Mouse (Mus musculus) R1 (cell line): ENCODE data around the gene Efcab9.

Source experiments
- DNase-seq: peaks from one replicate; pipeline ENCODE4 v3.0.0-alpha.2; 2018; ENCODE audit warnings: low read depth, low spot score

Gene Efcab9

DNA sequence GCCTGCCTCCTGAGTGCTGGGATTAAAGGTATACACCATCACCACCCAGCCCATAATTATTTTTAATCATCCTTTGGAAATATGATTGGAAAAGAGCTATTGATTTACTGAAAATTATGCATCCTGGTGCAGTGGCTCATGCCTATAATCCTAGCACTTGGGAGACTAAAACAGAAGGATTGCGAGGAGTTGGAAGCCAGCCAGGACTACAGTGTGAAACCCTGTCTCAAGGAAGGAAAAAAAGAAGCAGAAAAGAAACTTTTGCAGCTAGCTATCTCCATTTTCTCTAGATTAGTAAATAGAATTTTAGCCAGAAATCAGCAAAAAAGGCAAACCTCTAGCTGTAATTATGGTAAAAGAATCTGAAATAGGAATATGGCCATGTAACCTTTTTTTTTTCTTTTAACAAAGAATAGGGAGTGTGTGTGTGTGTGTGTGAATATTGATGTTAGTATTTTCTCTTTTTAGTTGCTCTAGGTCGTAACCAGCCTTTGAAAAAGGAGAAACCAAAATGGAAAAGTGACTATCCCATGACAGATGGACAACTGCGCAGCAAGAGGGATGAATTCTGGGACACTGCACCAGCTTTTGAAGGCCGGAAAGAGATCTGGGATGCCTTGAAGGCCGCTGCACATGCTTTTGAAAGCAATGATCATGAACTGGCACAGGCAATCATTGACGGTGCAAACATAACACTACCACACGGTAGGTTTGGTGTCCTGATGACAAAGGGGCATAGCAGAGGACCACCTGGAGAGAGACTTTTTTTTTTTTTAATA lies 32.9 kb downstream of the Efcab9 start:
- no peak for DNase-seq

GRCm38 (mm10) chr11:32495283-32495682 lies 36.6 kb downstream of the Efcab9 start:
- no peak for DNase-seq

- DNase-seq: no peak
These were observed 38.6 kb downstream of the Efcab9 start for GRCm38 (mm10) chr11:32493312-32493711.

- DNase-seq: no peak
These were observed 40.8 kb downstream of the Efcab9 start for GRCm38 (mm10) chr11:32491079-32491478.

GRCm38 (mm10) chr11:32488808-32489670 lies 42.8 kb downstream of the Efcab9 start:
- no peak for DNase-seq

- no peak for DNase-seq
These were observed 43.5 kb downstream of the Efcab9 start for GRCm38 (mm10) chr11:32488344-32488743.

DNA sequence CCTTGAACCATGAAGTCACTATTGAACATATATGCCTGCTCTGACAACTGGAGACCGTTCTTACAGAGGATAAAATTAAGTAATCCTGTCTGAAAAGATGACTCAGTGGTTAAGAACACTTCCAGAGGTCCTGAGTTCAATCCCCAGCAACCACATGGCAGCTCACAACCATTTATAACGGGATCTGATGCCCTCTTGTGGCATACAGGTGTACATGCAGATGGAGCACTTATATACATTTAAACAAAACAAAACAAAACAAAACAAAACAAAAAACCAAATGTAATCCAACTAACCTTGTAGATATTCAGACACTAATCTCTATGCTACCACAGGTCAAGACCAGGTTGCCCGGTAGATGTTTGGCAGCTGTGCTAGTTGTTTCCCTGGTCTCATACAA lies 44.4 kb downstream of the Efcab9 start:
- peak; percentile 50 for DNase-seq

DNA sequence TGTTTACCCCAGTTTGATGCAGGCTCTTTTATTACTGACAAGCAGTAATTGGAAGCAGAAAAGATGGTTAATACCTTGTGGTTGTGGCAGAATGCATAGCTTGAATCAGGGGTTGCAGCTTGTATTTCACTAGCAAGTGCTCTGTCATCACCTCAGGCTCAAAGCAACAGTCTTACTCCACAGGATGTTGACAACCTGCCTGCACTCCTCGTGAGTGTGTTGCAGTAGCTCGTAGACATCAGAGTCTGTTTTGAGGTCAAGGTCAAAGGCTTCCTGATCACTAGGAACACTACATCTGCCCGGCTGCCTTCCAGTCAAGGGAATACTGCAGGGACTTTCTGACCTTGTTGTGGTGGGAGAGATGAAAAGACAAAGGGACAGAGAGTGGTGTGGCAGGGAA lies 45.3 kb downstream of the Efcab9 start:
- DNase-seq: no peak

GRCm38 (mm10) chr11:32485290-32485689 lies 46.6 kb downstream of the Efcab9 start:
- no peak for DNase-seq

DNA sequence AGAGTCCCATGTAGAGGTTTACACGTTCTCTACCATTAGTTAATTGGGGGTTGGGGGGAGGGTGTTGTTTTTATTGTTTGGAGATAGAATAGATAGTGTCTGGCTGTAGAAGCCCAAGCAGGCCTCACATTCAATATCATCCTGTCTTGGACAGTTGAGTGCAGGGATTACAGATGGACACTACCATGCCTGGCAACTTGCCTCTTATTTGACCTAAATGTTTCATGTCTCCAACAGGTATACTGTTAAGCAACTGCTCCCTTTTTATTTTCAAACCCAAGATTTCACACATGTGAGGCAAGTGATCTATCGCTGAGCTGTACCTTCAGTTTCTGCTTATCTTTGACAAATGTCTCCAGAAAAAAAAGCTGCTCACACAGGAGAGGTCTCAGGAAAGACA lies 50.4 kb downstream of the Efcab9 start:
- DNase-seq: no peak

DNA sequence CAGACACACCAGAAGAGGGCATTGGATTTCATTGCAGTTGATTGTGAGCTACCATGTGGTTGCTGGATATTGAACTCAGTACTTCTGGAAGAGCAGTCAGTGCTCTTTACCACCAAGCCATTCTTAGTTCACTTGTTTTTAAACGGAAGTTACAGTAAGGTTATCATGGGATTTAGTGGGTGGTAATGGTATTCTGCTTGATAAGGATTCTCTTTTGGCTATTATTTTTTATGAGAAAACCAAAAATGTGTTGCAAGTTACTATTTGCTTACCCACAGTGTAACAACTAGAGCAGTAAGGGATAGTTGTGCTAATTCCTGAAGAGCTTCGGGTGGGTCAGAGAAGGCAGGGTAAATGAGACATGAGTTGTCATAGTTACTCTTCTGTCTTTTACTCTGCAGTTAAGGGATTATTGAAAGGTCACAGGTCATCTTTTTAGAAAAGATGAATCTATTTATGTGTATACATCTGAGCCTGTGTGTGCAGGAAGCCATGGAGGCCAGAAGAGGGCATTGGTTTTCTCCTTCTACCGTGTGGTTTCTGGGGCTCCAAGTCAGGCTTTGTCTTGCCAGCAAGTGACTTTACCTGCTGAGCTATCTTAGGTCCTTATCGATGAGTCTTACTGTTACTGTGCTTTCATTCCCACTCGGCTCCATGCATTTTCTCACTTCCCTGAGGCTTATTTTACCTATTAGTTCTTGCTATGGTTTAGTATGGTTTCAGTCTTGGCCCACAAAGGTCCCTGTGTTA lies 56.2 kb downstream of the Efcab9 start:
- peak; percentile 18 for DNase-seq

DNA sequence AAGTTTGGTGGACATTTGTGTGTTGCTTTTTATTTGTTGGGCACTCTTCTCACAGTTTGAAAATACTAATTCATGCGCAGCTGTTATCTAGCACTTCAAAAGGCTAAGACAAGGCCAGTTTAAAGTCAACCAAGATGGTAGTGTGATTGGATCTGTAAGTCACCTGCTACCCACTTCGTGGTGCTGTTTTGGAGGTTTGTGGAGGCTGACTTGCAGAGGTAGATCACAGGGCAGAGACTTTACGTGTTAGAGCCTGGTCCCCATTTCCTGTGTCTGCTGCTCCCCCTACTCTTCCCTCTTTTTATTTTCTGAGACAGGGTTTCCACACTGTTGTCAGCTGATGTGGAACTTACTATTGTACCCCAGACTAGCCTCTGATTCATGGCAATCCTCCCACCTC lies 57.2 kb downstream of the Efcab9 start:
- no peak for DNase-seq
